Mouse (Mus musculus) frontal cortex, adult 2 months (tissue): Measurements from ENCODE around the gene AC161166.1. TPM values are rescaled to one million over a fixed set of nuclear protein-coding genes. Genes with fewer than 3 reads are reported as not detected.
"Not testable (repeated sequence)": the region's sequence is repeated elsewhere in the genome, so short reads cannot be mapped to it uniquely, and the experiment has no call there.

Experiments used
- DNase-seq, 2 experiments: peaks; one replicate each; pipeline ENCODE4 v3.0.0; 2022; ENCODE audit warnings: low spot score in 1 of 2; ENCODE audit errors: extremely low spot score in 1 of 2
- polyA plus RNA-seq: library from polyadenylated mRNA; depleted of rRNA; stranded (reverse); fragments of >200 nt; gene quantifications from 2 replicates; pipeline ENCODE4 v1.2.3, GENCODE M21; 2012

Gene AC161166.1
- polyA plus RNA-seq, 1 experiment = not detected

DNA sequence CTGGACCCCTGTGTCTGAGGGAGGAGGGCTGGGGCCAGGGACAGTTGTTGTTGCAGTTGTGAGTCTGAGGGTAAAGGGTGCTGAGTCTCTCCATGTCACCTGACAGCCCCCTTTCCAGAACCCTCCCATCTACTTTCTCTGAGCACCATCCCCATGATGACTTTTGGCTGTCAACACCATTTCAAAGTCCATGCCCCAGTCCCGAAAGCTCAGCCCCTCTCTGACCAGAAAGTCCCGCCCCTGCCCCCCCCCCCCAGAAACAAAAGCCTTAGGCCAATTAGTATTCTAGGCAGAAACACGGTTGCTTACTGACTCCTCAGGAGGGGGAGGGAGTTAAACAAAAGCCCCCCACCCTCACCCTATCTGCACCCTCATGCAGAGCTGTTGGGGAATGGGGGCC is 24.9 kb downstream of the AC161166.1 start:
- DNase-seq = no peak

DNA sequence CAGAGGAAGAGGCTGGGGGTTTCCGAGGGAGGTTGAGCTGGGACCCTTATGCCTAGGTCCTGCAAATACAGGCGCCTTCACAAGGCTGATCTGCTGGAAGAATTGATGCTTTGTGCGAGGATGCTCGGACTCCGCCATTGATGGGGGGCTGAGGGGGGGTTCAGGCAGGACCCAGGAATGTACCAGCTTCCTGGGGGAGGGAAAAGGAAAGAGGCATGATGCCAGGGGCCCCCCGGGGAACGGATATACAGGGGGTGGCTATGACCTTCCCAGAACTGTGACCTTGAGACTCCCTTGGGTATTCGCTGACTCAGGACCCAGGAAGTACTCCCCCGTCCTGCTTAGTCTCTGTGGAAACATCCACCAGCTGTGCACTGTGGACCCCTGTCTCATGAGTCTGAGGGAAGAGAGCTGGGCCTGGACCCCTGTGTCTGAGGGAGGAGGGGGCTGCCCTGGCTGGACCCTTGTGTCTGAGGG is 25.6 kb downstream of the AC161166.1 start:
- DNase-seq = peak in 1 of 2 experiments; percentile 43

DNA sequence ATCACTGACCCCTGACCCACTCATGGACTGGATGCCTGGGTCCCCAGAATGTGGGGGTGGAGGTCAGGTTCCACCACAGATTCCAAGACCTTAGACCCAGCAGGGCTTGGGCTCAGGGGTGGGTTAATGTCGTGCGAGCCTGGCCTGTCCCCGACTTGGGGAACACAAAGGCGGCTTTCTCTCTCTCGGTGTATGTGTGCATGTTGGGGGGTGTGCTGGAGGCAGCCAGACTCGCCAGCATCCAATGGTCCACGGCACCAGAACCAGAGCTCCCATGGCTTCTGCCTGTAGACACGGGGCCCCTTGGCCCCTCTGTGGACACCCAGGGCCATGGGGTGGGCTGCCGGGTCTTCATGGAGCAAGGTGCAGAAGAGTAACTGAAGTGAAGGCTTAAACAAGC is 26.8 kb downstream of the AC161166.1 start:
- peak in 1 of 2 experiments; percentile 29 for DNase-seq

DNA sequence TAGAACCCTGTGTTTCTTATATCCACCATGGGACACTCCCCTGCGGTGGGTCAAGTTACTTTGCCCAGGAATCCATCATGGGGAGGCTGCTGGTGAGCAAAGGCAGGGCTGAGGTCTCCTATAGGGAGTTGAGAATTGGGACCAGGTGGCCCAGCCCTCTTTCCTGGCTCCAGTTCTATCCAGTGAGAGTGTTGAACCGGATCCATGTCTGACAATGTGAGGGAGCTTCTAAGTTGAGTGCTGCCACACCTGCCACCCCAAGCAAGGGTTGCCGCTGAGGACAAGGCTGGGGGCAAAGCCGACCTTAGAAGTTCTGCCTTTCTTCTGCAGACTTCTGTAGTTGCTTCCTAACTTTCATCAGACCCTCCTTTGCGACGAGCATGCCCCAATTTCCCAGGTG is 29.0 kb downstream of the AC161166.1 start:
- DNase-seq = not testable (repeated sequence)

DNA sequence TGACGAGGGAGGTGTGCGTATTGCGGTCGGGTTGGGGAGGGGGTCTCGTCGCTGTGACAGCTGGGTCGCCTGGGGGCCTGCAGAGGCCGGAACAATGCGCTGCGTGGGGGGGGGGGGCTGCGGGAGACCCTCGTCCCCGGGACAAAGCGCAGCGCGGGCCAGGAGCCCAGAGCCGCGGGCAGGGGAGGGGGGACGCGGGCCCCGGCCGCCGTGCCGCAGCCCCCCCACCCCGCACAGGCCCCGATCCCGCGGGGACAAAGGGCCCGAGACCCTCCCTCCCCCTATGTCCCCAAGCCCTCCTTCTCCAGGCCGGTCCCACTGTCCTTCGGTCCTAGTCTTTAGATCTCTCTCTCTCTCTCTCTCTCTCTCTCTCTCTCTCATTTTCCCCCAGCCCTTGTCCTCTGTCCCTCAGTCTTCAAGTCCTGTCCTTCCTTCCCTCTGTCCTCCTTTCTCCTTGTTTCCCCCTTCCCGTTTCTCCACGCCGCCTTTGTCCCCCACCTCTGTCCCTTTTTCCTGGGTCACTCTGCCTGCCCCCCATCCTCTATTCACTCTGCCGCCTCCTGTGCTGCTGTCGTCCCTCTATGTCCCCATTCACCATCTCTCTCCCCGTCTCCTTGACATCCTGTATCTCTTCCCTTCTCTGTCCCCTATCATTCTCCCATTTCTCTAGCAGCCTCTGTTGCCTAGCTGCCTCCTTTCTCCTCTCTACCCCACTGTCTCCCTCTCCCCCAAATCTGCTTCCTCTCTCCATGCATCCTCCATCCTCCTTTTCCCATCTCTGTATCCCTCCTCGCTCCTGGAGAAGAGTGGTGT is 29.8 kb downstream of the AC161166.1 start:
- DNase-seq = peak in 1 of 2 experiments; percentile 26

DNA sequence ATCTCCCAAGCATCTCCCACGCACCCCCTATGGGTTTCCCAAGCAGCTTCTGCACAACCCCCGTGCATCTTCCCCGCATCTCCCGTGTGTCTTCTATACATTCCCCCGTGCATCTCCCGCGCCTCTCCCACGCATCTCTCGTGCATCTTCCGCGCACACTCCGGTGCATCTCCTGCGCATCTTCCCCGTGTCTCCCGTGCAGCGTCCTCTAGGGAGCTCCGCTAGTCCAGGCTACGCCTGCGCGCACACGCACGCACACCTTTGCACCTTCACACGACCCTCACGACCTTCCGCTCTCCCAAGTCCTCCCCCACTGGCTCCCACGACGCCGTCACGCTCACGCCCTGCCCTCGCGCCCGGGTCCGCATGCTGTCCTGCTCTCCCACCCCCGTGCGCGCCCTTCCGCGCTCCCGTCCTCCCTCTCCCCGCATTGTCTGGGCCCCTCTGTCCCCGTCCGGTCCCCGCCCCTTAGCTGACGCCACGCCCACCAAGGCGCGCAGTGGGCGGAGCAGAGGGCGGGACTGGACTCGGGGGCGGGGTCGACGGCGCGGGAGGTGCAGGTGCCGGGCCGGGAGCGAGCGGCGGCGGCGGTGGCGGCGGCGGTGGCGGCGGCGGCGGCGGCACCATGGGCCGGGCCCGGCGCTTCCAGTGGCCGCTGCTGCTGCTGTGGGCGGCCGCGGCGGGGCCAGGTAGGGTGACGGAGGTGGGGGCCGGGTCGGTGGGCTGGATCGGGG is 30.6 kb downstream of the AC161166.1 start, which contains the start of gene Cadm4:
Cadm4 (plus strand) TSS at position 550 of the 734 bp plus-strand sequence.
- DNase-seq = peak; percentile 59 to 90

DNA sequence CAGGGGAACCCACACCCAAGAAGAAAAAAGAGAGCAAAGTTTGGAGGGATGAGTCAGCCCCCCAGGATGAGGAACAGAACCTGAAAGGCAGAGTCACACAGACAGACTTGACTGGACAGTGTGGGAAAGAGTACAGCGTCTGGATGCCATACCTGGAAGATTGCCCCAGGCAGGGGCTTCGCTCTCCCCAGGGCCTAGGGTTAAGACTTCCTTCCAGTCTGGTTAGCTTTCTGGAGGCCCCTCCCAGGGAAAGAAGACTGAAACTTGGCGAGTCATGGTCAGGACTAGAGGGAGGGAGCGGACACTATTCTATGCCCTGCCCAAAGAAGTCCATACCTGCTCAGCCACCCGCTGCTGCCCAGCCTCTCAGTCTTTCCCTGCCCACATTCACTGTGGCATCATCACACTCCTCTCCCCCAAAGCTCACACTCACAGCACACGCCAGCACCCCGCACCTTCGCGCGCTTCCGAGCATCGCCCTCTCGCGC is 31.2 kb downstream of the AC161166.1 start:
- no peak for DNase-seq

DNA sequence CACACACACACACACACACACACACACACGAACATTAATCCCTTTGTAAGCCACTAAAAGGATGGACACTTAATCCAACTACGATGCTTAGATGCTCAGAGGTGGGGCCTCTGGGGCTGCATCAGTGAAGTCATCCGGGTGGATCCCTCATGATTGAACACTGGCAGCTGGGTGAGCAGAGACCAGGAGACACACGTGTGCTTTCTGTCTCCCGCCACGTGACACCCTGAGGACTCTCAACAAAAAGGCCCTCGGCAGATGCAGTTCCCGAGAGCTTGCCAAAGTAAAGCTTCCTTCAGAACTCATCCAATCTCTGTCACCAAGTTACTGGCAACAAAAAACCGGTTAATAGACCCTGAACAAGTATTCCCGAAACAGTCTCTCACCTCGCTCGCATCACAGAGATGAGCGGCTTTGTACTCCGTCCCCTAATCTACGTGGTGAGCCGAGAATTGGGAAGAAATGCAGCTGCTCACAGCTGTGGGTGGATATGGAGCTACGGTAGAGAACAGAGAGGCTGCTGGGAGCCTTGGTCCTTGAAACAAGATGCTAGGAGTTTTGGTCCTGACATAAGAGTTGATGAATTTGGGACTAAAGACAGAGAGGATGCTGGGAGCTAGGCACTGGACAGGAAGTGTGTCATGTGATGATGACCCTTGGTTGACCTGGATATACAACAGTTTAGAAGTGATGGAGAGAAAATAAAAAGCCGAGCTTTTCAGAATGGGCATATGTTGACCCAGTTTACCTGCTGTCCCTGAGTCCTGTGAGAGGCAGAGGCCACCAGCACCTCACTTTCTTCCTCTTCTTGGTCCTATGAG is 31.9 kb downstream of the AC161166.1 start:
- DNase-seq = peak; percentile 51 to 56

DNA sequence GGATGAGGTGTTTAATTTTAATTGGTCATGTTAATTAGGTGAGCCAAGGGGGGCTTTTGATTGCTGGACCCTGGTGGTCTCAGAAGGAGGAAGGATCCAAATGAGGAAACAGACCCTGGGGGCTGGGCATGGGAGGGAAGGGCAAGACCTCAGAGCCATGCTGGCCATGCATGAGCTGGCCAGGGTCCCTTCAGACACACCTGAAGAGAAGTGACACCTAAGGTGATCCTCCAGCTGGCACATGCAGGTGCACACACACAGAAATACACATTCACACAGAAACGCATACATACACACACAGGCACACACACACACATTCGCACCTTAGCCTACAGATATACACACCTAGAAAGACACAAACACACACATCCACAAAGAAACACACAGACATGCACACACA is 32.6 kb downstream of the AC161166.1 start:
- DNase-seq = no peak

DNA sequence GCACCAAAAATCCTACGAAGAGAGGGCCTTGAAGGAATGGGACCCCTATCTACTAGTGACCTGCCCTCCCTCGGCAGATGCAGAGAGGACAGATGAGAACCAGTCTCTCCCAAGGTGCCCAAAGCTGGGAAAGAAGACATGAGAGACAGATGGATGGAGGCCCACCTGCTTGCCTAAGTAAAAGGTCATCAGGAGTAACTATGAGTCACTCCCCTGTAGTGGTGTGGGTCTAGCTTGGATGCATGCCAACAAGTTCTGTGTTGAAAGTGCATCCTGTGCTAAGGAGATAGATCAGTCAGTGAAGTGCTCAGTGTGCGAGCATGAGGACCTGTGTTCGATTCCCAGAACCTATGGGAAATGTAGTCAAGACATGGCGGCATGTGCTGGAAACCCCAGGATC is 33.3 kb downstream of the AC161166.1 start:
- DNase-seq = no peak

DNA sequence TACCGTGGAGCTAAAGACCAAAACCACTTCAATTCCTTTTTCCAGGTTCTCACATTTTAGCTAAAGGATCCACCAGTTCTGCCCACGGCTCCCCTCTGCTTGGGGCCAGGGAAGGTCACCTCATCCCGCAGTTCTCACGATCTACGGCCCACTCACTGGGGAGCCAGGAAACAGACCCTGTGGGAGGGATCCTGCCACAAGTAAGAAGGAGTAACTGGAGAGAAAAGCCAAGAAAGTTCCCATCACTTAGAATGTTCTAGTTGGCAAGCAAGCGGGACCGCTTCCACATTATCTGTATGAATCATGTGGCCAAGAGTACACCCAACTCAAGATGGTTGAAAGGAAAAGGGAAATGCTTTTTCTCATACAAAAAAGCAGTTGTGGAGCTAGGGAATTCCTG is 35.4 kb downstream of the AC161166.1 start:
- DNase-seq = peak; percentile 55 to 67

DNA sequence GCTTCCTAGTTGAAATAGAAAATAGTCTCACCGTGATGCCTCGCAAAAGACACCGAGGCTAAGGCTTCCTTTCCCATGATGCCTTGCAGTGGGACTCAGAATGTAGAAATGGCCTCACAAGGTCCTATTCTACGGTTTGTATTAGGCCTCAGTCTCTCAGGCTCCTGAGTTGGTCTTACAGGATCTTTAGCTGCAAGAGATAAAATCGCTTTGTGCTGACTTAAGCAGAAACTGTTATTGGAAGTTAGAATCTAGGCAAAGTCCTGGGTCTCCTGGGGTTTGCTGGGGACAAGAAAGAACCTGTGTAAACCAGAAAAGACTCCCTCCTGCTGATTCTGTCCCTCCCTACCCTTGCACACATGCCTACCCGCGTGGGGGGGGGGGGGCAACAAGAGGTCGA is 35.9 kb downstream of the AC161166.1 start:
- no peak for DNase-seq

DNA sequence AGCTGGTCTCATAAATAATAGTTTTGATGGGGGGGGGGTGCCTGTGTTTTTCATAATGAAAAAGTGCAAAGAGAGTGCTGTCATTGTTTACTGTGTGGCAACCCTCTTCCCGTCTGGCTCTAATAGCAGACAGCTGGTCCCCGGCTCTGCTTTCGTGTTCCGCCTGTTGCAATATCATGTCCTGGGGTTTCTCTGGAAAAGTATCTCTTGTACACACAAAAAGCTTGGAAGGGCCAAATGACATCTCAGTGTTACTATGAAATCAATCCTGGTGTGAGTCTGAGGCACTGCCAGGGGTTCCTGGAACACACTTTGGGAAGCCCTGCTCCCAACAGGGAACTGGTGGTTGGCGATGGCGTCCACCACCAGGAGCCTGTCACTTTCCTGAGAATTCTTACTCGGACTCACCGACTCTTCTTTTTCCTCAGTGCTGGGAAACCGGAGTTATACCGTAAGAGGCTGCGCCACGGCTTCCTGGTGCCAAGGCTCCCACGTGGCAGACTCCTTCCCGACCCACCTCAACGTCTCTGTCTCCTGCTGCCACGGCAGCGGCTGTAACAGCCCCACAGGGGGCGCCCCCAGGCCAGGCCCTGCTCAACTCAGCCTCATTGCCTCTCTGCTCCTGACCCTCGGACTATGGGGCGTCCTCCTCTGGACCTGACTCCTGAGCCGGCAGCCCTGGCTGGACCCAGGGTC is 37.3 kb downstream of the AC161166.1 start:
- peak in 1 of 2 experiments; percentile 37 for DNase-seq

DNA sequence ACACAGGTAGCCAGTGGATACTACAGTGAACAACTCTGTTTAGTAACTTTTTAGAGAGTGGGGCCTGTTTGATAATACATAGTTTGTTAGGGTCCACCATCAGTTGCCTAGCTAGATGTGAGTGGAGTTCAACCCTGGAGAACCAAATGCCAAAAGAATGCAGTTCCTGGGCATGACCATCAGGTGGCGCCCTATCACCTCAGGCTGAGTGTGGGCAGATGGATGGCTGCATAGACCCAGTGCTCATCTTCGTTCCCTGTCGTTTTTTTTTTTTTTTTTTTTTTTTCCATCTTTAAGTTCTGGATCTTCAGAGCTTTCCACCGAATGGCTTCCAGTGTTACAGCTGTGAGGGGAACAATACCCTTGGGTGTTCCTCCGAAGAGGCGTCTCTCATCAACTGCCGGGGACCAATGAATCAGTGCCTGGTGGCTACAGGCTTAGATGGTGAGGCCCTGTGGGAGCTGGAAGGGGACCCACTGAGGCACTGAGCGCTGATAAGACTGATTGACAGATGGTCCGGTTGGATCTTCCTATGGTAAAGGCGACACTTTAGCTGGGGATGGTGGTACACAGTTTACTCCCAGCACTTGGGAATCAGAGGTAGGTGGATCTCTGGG is 38.2 kb downstream of the AC161166.1 start:
- peak in 1 of 2 experiments; percentile 86 for DNase-seq

DNA sequence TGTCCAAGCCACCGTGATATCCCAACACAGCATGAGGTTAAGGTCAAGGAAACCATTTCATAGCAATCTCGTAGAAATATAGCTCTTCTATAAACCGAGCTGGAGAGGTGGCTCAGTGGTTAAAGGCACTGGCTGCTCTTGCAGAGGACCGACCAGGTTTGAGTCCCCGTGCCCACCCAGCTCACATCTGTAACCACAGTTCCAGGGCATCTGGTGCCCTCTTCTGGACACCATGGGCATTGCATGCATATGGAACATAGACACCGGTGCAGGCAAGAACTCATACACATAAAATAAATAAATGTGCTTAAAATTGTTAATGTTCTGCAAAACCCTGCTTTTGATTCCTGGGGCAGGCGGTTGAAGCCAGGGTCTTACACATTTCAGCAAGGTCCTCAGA is 39.3 kb downstream of the AC161166.1 start:
- DNase-seq = peak in 1 of 2 experiments; percentile 41

DNA sequence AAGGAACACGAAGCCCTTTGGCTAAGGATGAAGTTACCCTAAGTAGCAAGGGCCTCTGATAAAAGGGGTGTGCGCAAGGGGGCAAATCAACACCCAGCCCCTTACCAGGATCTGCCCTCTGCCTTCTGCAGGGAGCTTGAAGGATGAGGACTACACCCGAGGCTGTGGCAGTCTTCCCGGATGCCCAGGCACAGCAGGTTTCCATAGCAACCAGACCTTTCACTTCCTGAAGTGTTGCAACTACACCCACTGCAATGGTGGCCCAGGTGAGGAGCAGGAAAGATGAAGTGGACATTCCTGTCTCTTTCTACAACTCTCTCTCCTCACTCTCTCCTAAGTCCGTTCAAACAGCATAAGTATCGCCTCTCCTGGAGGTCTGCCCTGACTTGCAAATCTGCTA is 39.8 kb downstream of the AC161166.1 start:
- no peak for DNase-seq

DNA sequence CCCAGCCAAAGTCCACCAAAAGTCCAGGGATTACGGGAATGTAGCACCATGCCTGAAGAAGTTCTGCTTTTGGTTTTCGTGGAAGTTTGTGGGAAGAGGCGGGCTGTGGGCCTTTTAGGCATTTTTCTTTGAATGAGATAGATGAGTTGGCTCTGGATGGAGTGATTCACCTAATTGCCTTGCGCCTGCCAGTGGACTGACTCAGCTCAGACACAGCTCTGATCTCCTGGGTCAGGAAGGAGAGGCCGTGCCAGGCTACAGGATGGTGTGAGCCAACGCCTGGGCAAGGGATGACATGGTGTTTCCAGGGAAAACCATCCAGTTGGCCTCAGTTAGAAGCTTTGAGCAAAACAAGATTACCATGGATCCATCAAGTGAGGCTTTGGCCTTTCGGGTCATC is 41.9 kb downstream of the AC161166.1 start:
- no peak for DNase-seq

DNA sequence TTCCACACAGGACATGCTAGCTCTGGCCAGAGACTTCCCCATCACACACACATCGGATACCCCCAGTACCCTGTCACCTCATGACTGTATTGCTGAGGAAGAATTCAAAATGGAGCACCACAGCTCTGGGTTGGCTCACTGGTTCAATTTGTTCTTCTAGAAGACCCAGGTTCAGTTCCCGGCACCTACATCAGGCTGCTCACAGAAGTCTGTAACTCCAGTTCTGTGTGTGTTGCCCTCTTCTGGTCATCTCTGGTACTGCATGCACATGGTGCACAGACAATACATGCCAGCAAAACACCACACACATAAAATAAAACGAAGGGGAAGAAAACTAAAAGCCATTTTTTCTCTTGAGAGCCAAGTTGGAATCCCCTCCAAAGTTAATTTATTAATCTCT is 43.1 kb downstream of the AC161166.1 start:
- no peak for DNase-seq

DNA sequence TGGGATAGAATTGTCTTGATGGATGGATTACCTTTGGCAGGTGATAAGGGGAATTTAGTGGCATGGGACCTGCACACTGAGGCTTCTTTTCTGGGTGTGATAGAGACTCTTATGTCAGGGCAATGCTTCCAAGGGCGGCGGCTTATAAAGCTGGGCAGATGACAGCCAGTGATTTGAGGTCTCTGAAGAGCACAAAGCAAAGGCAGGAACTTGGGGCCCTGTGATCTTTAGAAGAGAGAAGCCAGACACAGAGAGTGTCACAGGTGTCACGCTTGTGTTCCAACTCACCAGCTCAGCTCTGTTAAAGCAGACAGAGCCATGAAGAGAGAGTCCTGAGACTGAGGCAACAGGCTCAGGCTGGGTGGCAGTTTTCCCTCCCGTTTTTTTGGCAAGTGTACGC is 44.4 kb downstream of the AC161166.1 start:
- no peak for DNase-seq

DNA sequence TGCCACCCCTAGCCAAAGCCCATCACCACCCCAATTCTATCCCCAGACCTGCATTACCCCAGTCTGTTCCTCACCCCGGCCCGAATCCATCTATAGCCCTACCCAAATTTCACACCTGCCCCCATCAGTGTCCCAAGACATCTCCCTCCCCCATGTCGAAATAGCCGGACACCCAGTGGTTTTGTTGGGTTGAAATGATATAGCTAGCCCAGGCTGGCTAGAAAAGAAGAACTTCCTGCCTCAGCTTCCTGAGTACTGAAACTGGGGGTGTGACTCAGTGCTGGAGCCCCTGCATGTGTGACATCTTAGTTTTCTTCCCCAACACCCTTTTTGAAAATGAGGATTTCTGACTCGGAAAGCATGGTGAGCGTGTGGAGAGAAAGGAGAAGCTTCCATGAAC is 45.4 kb downstream of the AC161166.1 start:
- no peak for DNase-seq
